Mouse (Mus musculus) heart, embryonic 14.5 days (tissue): ENCODE data around the gene Insl6. TPM values are rescaled to one million over a fixed set of nuclear protein-coding genes. Genes with fewer than 3 reads are reported as not detected.

Experiments used
- ATAC-seq: fragments of 200-750 bp; cut with Nextera tagmentation; 2 replicates; pipeline ENCODE4 v1.8.0; 2017; ENCODE audit warnings: low read depth, moderate TSS enrichment; ENCODE audit not compliant: insufficient number of reproducible peaks, insufficient read depth, low FRiP score
- H3K27ac ChIP-seq, 2 experiments: fragments of 200-500 bp in 1 of 2; fragments of 300-500 bp in 1 of 2; sonication (generic) in 1 of 2; replicated peaks in 1 of 2; 2 replicates each; pipeline ENCODE4 v1.5.1; 2012 to 2014; ENCODE audit warnings: low read depth in 2 of 2, low read length in 2 of 2, control low read depth in 1 of 2, mild to moderate bottlenecking in 1 of 2, mixed read lengths in 1 of 2; ENCODE audit not compliant: control insufficient read depth in 1 of 2, insufficient read depth in 1 of 2
- H3K27me3 ChIP-seq: fragments of 300-500 bp; sonication (generic); 2 replicates; pipeline ENCODE4 v1.6.1; 2014; ENCODE audit warnings: mild to moderate bottlenecking, low read length, control low read depth; ENCODE audit not compliant: control insufficient read depth, insufficient read depth
- H3K36me3 ChIP-seq: fragments of 300-500 bp; sonication (generic); 2 replicates; pipeline ENCODE4 v1.6.1; 2014; ENCODE audit warnings: mild to moderate bottlenecking, control low read depth, low read length, mixed read lengths; ENCODE audit not compliant: control insufficient read depth, insufficient read depth
- H3K4me1 ChIP-seq, 2 experiments: fragments of 200-500 bp in 1 of 2; fragments of 300-500 bp in 1 of 2; sonication (generic) in 1 of 2; 2 replicates each; pipeline ENCODE4 v1.6.1; 2012 to 2014; ENCODE audit warnings: low read length in 2 of 2, control low read depth in 1 of 2, mixed read lengths in 1 of 2; ENCODE audit not compliant: control insufficient read depth in 2 of 2, insufficient read depth in 2 of 2
- H3K4me2 ChIP-seq: fragments of 300-500 bp; sonication (generic); 2 replicates; pipeline ENCODE4 v1.6.1; 2014; ENCODE audit warnings: mild to moderate bottlenecking, low read length
- H3K4me3 ChIP-seq, 2 experiments: fragments of 200-500 bp in 1 of 2; fragments of 300-500 bp in 1 of 2; sonication (generic) in 1 of 2; 2 replicates each; pipeline ENCODE4 v1.5.1; 2012 to 2014; ENCODE audit warnings: low read length in 2 of 2, mild to moderate bottlenecking in 2 of 2, control low read depth in 1 of 2, low read depth in 1 of 2, moderate library complexity in 1 of 2; ENCODE audit not compliant: control insufficient read depth in 1 of 2, insufficient read depth in 1 of 2
- H3K9ac ChIP-seq: fragments of 300-500 bp; sonication (generic); 2 replicates; pipeline ENCODE4 v1.6.1; 2014; ENCODE audit warnings: mild to moderate bottlenecking, low read length
- H3K9me3 ChIP-seq: fragments of 300-500 bp; sonication (generic); 2 replicates; pipeline ENCODE4 v1.6.1; 2016; ENCODE audit warnings: low read length, control low read depth; ENCODE audit not compliant: control insufficient read depth
- WGBS: fragments of 180-500 bp; shearing (Covaris S2); extraction: QIAGEN DNeasy Blood & Tissue Kit; methylation state at CpG from one replicate; pipeline ENCODE4 v1.1.7; 2014; 5-methylcytosine and 5-hydroxymethylcytosine counted together
- polyA plus RNA-seq: library from polyadenylated mRNA; unstranded; fragments of >200 nt; fragmentation: Nextera tagmentation; extraction: Ambion mirVana; gene quantifications from 2 replicates; pipeline ENCODE4 v1.2.1, GENCODE M21; 2014

The Insl6 gene
- polyA plus RNA-seq, 1 experiment from 2014 or later: 4.0 TPM

DNA sequence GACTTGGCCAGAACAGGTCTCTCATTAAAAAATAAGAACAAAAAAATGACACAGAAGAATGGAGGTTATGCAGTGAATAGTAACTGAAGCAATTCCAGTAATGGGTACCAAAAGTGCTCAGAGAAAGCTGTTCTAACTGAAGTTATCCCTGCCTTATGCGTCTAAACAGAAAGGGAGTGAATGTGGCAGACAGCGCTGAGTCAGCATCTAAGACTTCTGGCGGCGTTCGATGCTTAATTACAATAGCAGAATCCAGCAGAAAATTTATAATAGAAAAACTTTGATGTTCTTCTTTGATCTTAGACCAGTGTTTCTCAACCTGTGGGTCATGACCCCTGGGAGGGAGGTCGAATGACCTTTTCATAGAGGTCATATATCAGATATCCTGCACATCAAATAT, 20.5 kb upstream of the Insl6 start:
- Histone ChIP-seq H3K27me3 (no peaks in the 10 kb centered on the region), H3K9ac (no peak overlapping the region), H3K27ac (no peak overlapping the region), H3K9me3 (no peaks in the 10 kb centered on the region), H3K36me3 (peaks cover 15% of the 10 kb centered on the region), H3K4me1 (no peaks in the 10 kb centered on the region), H3K4me3 (no peak overlapping the region), H3K4me2 (no peak overlapping the region)
- no peak for ATAC-seq
- WGBS: 85% methylated on average over 6 of the region's 6 CpGs

DNA sequence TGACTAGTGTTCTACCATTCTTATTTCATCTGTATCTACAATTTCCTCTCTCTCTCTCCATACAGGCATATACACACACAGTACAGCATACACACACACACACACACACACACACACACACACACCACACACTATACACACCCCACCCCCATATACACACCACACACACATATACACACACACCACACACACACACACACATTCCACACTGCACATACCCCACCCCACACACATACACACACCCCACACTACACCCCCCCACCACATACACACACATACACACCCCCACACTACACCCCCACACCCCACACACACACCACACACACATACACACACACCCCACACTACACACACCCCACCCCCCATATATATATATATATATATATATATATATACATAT, 19.7 kb upstream of the Insl6 start:
- peaks cover 9% of the 10 kb centered on the region for H3K36me3 ChIP-seq
- H3K4me3 ChIP-seq: no peak overlapping the region
- no peak overlapping the region for H3K4me2 ChIP-seq
- no peak overlapping the region for H3K9ac ChIP-seq
- no peak; the same call in 1 of the 2 replicates for ATAC-seq
- H3K9me3 ChIP-seq: no peaks in the 10 kb centered on the region
- no peaks in the 10 kb centered on the region for H3K27me3 ChIP-seq
- H3K27ac ChIP-seq: no peak overlapping the region
- no peaks in the 10 kb centered on the region for H3K4me1 ChIP-seq

DNA sequence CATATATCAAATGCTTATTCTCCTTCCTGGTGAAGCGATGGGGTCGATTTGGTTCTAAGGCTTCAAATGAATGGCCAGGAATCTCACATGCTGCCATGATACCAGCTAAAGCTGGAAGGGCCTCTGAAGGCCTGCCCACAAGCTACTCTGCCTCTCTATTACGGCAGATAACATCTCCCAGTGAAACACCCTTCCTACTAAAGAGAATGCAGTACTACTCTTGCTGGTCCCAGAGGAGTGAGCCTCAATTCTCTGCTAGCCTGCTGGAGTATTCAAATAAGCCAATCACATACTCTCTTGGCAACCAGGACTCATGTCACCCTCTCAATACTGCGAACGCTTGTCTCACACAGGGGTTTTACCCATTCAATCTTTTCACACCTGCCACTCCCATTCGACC, 17.1 kb upstream of the Insl6 start:
- Histone ChIP-seq H3K4me3 (no peak overlapping the region), H3K36me3 (no peaks in the 10 kb centered on the region), H3K9me3 (no peaks in the 10 kb centered on the region), H3K4me1 (no peaks in the 10 kb centered on the region), H3K27me3 (no peaks in the 10 kb centered on the region), H3K9ac (no peak overlapping the region), H3K27ac (no peak overlapping the region), H3K4me2 (no peak overlapping the region)
- no peak for ATAC-seq
- WGBS: 62% methylated on average over 6 of the region's 6 CpGs

DNA sequence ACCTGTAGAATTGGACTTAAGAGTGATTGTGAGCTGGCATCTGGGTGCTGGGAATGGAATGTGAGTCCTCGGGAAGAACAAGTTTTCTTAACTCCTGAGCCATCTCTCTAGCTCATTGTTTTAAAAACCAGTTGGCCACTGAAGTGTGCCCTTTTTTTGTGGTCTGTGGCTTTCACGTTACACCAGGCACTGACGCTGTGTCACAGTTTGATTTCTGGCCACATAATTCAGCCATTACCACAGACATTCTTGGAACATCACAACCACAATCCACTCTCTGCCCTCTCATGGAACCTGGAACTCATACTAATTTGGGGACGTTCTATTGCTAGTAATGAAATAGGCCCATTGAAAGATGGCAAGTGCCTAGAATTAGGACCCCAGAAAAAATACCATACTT, 15.9 kb upstream of the Insl6 start:
- 83% methylated on average over 4 of the region's 4 CpGs for WGBS
- no peak for ATAC-seq

DNA sequence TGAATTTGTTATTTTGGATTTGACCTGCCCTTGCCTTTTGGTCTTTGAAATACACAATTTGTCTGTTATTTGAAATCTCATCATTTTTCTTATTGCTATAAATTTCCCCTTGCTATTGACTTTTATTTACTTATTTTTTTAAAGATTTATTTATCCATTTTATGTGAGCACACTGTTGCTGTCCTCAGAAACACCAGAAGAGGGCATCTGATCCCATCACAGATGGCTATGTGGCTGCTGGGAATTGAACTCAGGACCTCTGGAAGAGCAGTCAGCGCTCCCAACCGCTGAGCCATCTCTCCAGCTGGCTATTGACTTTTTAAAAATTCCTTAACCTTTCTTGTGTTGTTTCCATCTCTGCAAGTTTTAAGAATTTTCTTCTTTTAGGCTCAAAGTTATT, 11.5 kb upstream of the Insl6 start:
- no peak overlapping the region for H3K9ac ChIP-seq
- no peak for ATAC-seq
- H3K27ac ChIP-seq: no peak overlapping the region
- no peak overlapping the region for H3K4me3 ChIP-seq
- WGBS: 86% methylated on average over 2 of the region's 2 CpGs
- no peaks in the 10 kb centered on the region for H3K27me3 ChIP-seq
- no peaks in the 10 kb centered on the region for H3K36me3 ChIP-seq
- H3K4me1 ChIP-seq: peaks cover 4 to 9% of the 10 kb centered on the region in 2 experiments
- H3K4me2 ChIP-seq: no peak overlapping the region
- no peaks in the 10 kb centered on the region for H3K9me3 ChIP-seq

More for the DNA sequence above, 15.9 kb upstream of the Insl6 start:
- Histone ChIP-seq H3K27ac (no peak overlapping the region), H3K36me3 (no peaks in the 10 kb centered on the region), H3K9ac (no peak overlapping the region), H3K4me3 (no peak overlapping the region), H3K27me3 (no peaks in the 10 kb centered on the region), H3K4me2 (no peak overlapping the region), H3K4me1 (no peaks in the 10 kb centered on the region), H3K9me3 (no peaks in the 10 kb centered on the region)

DNA sequence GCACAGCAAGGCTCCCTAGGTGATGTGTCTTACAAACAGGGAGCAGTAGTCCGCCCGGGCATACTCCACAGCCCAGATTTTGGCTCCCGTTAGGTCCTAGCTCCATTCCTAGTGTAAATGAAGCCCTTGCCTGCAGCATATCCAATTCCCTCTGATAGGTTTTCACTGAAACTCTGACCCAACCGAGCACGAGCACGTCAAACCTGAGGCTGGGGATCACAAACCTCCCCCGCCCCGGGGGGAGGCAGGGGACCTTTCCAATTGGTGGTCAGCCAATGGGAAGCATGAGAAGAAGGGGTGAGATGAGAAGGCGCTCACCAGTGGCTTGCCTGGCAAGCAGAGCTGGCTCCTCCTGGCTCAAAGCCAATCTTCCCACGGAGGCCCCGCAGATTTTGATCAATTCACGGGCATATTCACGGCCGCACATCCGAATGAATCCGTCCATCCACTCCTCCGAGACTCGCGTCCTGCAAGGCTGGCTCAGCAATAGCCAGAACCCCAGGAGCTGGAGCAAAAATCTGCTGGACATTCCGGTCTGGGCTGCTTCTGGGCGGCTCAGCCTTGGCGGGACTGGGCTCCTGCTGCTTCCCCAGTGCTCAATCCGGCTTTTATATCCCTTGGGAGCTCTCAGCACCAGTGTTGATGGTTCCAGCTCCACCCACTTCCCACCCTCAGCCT, 9.1 kb upstream of the Insl6 start, which contains the start of gene Rln1:
Gene Rln1, minus strand, starts transcription at position 603 of the 678 bp plus-strand sequence.
- no peak within 1 kb of the TSS for H3K27ac ChIP-seq
- WGBS: 2% methylated on average over 23 of the region's 23 CpGs

DNA sequence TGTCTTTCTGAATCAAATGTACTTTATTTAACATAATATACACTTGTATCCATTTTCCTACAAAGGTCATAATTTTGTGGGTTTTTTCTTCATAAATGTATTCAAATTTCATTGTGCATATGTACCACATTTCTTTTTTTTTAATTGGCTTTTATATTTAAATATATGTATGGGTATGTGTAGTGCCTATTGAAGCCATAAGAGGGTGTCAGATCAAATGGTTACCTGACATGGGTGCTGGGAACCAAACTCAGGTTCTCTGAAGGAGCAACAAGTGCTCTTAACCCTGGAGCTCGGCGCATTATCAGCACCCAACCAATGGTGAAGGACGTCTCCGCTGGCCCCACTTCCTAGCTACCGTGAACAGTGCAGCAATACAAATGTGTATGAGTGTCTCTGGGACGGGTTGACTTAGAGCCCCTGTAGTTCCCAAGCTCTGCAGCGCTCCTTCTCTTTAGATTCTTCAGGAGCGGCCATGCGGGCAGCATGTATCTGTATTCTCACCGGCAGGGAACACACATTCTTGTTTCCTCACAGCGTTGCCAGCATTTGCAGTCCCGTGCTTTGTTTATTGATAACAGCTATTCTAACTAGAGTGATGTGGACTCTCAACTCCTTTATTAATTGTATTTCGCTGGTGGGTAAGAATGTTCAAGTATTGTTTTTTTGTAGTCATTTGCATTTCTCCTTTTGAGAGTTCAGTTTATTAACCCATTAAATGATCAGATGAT, 1.8 kb upstream of the Insl6 start:
- H3K27ac ChIP-seq: no peak overlapping the region
- H3K27me3 ChIP-seq: no peaks in the 10 kb centered on the region
- H3K4me1 ChIP-seq: peaks cover 0 to 3% of the 10 kb centered on the region in 2 experiments; a peak in 1 of 4 replicates
- H3K4me3 ChIP-seq: no peak overlapping the region
- H3K9ac ChIP-seq: no peak overlapping the region
- 70% methylated on average over 13 of the region's 13 CpGs for WGBS
- no peaks in the 10 kb centered on the region for H3K9me3 ChIP-seq
- no peak for ATAC-seq
- no peaks in the 10 kb centered on the region for H3K36me3 ChIP-seq
- H3K4me2 ChIP-seq: no peak overlapping the region

More for the DNA sequence above, 9.1 kb upstream of the Insl6 start, which contains the start of gene Rln1:
- ATAC-seq: no peak
- peak within 1 kb of the TSS; percentile 67 for H3K9ac ChIP-seq
- no peaks in the 10 kb centered on the region for H3K27me3 ChIP-seq
- peaks cover 4 to 9% of the 10 kb centered on the region in 2 experiments for H3K4me1 ChIP-seq
- no peaks in the 10 kb centered on the region for H3K36me3 ChIP-seq
- no peaks in the 10 kb centered on the region for H3K9me3 ChIP-seq
- H3K4me3 ChIP-seq: peak within 1 kb of the TSS; percentile 43 to 46
- peak within 1 kb of the TSS; percentile 87 for H3K4me2 ChIP-seq
